Mouse (Mus musculus): ENCODE measurements around the gene Syngr1. TPM values are rescaled to one million over a fixed set of nuclear protein-coding genes. Genes with fewer than 3 reads are reported as not detected.
A peak's percentile ranks its signal among the peaks of the same experiment; 100 is the strongest.

Syngr1 gene
- total RNA-seq, 2 experiments from 2014 or later: 46.1 to 46.4 TPM

DNA sequence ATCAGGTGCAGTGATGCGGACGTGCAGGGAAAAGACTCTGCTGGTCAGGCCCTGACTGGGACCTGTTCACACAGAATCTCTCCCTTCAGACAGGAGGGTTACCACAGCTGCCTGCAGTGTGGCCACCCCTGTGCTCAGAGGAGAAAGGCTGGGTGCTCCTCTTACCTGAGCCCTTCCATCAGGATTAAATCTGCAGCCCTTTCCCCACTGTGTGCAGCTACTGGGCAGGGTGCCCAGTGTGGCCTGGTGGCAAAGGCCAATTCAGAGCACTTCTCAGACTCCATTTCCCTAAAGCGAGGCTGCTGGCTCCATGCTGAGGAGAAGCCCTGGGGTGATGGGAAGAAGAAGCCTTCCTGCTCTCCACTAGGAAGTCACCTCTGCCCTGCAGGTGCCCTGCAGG lies 70.1 kb downstream of the Syngr1 start:
- Histone ChIP-seq H3K4me3 (no peak overlapping the region), H3K27ac (peak overlapping the region; percentile 71)
- no peak for DNase-seq
- TF ChIP-seq CTCF (IDR thresholded peaks at IDR 0.05): no peak
- intact Hi-C loops (cut with DNase I): no loop called here

DNA sequence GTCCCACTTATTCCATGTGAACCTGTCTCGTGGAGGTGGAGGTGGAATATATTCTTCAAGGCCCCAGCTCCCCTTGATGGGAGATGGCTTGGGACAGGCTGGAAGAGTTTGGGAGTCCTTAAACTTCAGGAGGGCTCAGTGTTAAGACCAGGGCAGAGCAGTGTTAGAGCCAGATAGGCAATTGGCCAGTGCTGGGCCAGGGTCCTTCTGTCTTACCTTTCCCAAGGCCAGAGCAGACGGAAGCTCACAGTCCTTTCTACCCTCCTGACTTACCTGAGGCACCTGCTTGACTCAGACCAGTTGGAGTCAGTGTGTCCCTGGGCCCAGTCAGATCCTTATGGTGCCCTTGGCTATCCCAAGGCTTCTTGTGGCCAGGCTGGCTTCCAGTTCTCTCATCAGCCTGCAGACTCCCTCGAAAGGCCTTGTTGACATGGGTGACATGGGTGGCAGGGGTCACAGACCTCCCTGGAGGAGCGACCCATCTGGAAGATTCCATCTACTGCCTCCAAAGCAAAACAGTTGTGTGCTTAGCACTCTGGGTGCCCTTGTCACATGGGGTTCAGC lies 71.3 kb downstream of the Syngr1 start:
- intact Hi-C loops (cut with DNase I): no loop called here
- no peak for TF ChIP-seq CTCF (IDR thresholded peaks at IDR 0.05)
- no peak for DNase-seq
- no peak overlapping the region for H3K4me3 ChIP-seq
- H3K27ac ChIP-seq: no peak overlapping the region; the same call in 1 of the 2 replicates

DNA sequence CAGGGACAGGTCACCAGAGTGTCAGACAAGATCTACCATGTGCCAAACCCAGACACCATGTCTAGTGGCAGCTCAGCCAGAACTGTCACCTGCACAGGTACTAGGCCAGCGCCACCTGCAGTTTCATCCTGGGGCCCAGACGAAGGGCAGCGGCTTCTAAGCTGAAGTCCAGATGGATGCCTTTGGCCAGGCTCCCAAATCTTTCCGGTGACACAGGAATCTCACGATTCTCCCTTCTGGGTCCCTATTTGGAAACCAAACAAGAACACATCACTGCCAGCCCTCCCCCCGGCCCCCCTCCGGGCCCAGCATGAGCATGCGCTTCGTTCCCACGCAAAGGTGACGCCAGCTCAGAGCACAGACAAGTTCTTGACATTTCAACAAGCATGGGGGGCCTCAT lies 72.1 kb downstream of the Syngr1 start:
- peak overlapping the region; percentile 46 for H3K27ac ChIP-seq
- TF ChIP-seq CTCF (IDR thresholded peaks at IDR 0.05): peak; percentile 11; the same call in 1 of the 2 replicates
- intact Hi-C loops (cut with DNase I): no loop called here
- no peak overlapping the region for H3K4me3 ChIP-seq
- DNase-seq: peak; percentile 42

DNA sequence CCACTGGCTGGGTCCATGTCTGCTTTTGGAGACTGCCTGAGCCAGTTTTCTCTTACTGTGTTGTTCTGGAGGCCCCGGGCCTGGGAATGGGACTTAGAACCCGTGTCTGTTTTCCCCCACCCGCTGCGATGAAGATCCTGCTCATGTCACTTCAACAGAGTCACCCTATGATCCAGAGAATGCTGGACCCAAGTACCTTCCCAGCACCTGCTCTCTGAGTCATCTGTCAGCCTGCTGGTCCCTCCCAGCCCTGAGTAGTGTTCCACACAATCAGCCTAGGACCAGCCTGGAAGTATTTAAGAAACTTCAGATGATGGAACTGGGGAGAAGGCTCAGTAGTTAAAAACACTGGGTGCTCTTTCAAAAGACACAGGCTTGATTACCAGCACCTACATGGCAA lies 72.6 kb downstream of the Syngr1 start:
- no peak overlapping the region for H3K4me3 ChIP-seq
- DNase-seq: no peak
- intact Hi-C loops (cut with DNase I): no loop called here
- TF ChIP-seq CTCF (IDR thresholded peaks at IDR 0.05): no peak
- H3K27ac ChIP-seq: peak overlapping the region; percentile 46

DNA sequence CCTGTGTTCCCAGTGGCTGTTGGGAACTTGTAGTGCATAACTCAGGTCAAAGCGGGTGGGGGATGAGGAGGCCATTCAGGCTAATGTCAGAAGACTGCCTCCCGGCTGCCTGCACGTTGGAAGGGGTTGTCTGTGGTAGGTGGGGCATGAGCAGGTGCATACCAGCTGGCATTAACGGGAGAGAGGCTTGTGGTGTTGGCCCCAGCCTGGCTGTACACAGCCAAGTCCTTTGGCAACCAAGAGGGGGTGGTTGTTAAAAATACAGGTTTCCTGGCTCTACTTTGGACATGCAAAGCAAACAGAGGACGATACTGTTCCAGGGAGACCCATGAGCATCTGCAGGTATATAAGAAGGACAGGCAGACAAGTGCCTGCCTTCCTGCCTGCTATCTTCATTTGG lies 74.3 kb downstream of the Syngr1 start:
- H3K27ac ChIP-seq: no peak overlapping the region

More for the DNA sequence above, 74.3 kb downstream of the Syngr1 start:
- intact Hi-C loops (cut with DNase I): no loop called here
- TF ChIP-seq CTCF (IDR thresholded peaks at IDR 0.05): no peak
- peak; percentile 40 for DNase-seq
- H3K4me3 ChIP-seq: no peak overlapping the region

Small RNA genes within 50 kb of the gene (microRNA-seq; reads per million reads assigned to microRNA genes)
- gene Snord43: 93.9 reads per million, percentile 42 among the genes with 10 or more reads in this experiment

Other genes with a start within 250 kb of the Syngr1 start
- gene Apobec3, start 199.7 kb upstream of the Syngr1 start, total RNA-seq (2021): 1 to 10 TPM; 2.4 to 2.6 TPM
- gene Cbx7, start 120.2 kb upstream of the Syngr1 start, total RNA-seq (2021): 10 to 100 TPM; 18.9 to 19.6 TPM
- 10 to 100 TPM; 14.3 to 17.3 TPM for gene Pdgfb, start 76.4 kb upstream of the Syngr1 start, total RNA-seq (2021)
- 10 to 100 TPM; 38.6 to 51.4 TPM for gene Rpl3, start 534 bp downstream of the Syngr1 start, total RNA-seq (2021)
- 10 to 100 TPM; 13.0 to 16.1 TPM for gene Tab1, start 41.8 kb downstream of the Syngr1 start, total RNA-seq (2021)
- under 1 TPM; 0.61 to 0.78 TPM for gene Mgat3, start 82.4 kb downstream of the Syngr1 start, total RNA-seq (2021)
- 10 to 100 TPM; 20.6 to 24.6 TPM for gene Mief1, start 142.7 kb downstream of the Syngr1 start, total RNA-seq (2021)
- 10 to 100 TPM; 10.3 to 12.7 TPM for gene AC140267.1, start 144.5 kb downstream of the Syngr1 start, total RNA-seq (2021)
- gene Atf4, start 163.8 kb downstream of the Syngr1 start, total RNA-seq (2021): 100 to 1,000 TPM; 146 to 171 TPM
- gene Rps19bp1, start 173.0 kb downstream of the Syngr1 start, total RNA-seq (2021): 10 to 100 TPM; 11.3 to 16.0 TPM
- gene Cacna1i, start 195.9 kb downstream of the Syngr1 start, total RNA-seq (2021): under 1 TPM; 0.28 to 0.46 TPM

All from gastrocnemius, adult 2 months (tissue).